Mouse (Mus musculus): ENCODE data around the gene Mylk4. TPM values are rescaled to one million over a fixed set of nuclear protein-coding genes. Genes with fewer than 3 reads are reported as not detected.

Gene Mylk4
- polyA plus RNA-seq, 2 experiments, result 0.01 to 0.08 TPM

DNA sequence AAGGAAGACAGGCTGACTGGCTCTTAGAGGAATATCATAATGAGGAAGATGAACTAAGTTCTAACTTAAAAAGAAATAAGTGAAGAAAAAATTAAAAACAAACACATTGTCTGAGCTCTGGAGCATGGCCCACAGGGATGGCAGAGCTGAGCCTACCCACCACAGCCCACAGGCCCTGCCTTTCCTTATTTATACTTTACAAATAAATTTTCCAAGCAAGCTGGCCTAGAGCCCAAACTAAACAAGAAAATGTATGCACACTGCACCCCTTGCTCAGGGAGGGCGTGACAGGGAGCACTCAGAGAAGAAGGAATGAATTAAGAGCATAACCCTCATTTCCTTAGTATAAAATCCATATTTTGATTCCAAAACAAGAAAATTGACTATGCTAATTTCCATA, 82.2 kb downstream of the Mylk4 start:
- ATAC-seq (ENCODE audit: insufficient read depth), result no peak
- DNase-seq (ENCODE audit: low read depth in 3 of 3, low spot score in 3 of 3), result no peak
- no peak overlapping the region for H3K27ac ChIP-seq
- no peak overlapping the region for H3K9ac ChIP-seq (replicated peaks)
- no peak overlapping the region for H3K4me3 ChIP-seq (ENCODE audit: insufficient read depth in 1 of 2, low read depth in 2 of 2, low read length in 2 of 2)
- H3K4me1 ChIP-seq (replicated peaks; ENCODE audit: control insufficient read depth in 2 of 2, insufficient read depth in 2 of 2, low read length in 1 of 2), result no peaks in the 10 kb centered on the region
- no peaks in the 10 kb centered on the region for H3K36me3 ChIP-seq (replicated peaks; ENCODE audit: control insufficient read depth, insufficient read depth, low read depth)
- TF ChIP-seq EP300 (IDR thresholded peaks at IDR 0.05; ENCODE audit: low read depth) (no peak), CTCF (IDR thresholded peaks at IDR 0.05; ENCODE audit: low read depth) (no peak)
- WGBS (ENCODE audit: insufficient replicate concordance), result 70% methylated on average over 1 of the region's 1 CpGs
- no peaks in the 10 kb centered on the region for H3K9me3 ChIP-seq (ENCODE audit: control insufficient read depth, low read length)
- H3K4me2 ChIP-seq (ENCODE audit: low read depth), result no peak overlapping the region
- H3K27me3 ChIP-seq (ENCODE audit: control insufficient read depth, insufficient read depth, low read length), result no peaks in the 10 kb centered on the region

DNA sequence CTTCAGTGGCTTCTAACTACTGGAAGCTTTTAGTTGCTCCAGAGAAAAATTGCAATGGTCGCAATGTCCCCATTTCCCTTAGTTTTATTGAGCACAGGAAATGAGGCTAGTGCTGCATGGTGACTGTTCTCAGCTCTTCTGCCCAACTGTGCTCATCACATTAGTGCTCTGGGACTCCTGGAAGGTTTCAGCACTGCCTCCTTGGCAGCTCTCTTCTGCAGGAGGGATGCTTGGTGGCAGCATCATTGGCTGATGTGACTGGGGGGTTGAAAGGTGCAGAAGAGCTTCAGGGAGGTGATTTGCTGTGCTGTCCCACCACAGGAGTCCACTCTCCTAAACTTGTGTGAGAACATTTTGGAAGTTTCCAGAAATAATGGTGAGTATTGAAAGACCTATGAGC, 84.4 kb downstream of the Mylk4 start:
- Histone ChIP-seq H3K4me1 (replicated peaks; ENCODE audit: control insufficient read depth in 2 of 2, insufficient read depth in 2 of 2, low read length in 1 of 2) (no peaks in the 10 kb centered on the region), H3K27me3 (ENCODE audit: control insufficient read depth, insufficient read depth, low read length) (no peaks in the 10 kb centered on the region), H3K9ac (replicated peaks) (no peak overlapping the region), H3K4me2 (ENCODE audit: low read depth) (no peak overlapping the region), H3K27ac (no peak overlapping the region), H3K9me3 (ENCODE audit: control insufficient read depth, low read length) (no peaks in the 10 kb centered on the region), H3K4me3 (ENCODE audit: insufficient read depth in 1 of 2, low read depth in 2 of 2, low read length in 2 of 2) (no peak overlapping the region), H3K36me3 (replicated peaks; ENCODE audit: control insufficient read depth, insufficient read depth, low read depth) (no peaks in the 10 kb centered on the region)
- WGBS (ENCODE audit: insufficient replicate concordance), result 67% methylated on average over 1 of the region's 1 CpGs
- no peak for ATAC-seq (ENCODE audit: insufficient read depth)
- no peak for TF ChIP-seq EP300 (IDR thresholded peaks at IDR 0.05; ENCODE audit: low read depth)
- TF ChIP-seq CTCF (IDR thresholded peaks at IDR 0.05; ENCODE audit: low read depth), result no peak
- no peak for DNase-seq (ENCODE audit: low read depth in 3 of 3, low spot score in 3 of 3)

- H3K36me3 ChIP-seq (replicated peaks; ENCODE audit: control insufficient read depth, insufficient read depth, low read depth), result no peaks in the 10 kb centered on the region
- no peak overlapping the region for H3K4me3 ChIP-seq (ENCODE audit: insufficient read depth in 1 of 2, low read depth in 2 of 2, low read length in 2 of 2)
- DNase-seq (ENCODE audit: low read depth in 3 of 3, low spot score in 3 of 3) (no peak), ATAC-seq (ENCODE audit: insufficient read depth) (no peak)
- H3K9me3 ChIP-seq (ENCODE audit: control insufficient read depth, low read length), result no peaks in the 10 kb centered on the region
- no peak overlapping the region for H3K27ac ChIP-seq
- no peaks in the 10 kb centered on the region for H3K27me3 ChIP-seq (ENCODE audit: control insufficient read depth, insufficient read depth, low read length)
- no peak overlapping the region for H3K4me2 ChIP-seq (ENCODE audit: low read depth)
- no peaks in the 10 kb centered on the region for H3K4me1 ChIP-seq (replicated peaks; ENCODE audit: control insufficient read depth in 2 of 2, insufficient read depth in 2 of 2, low read length in 1 of 2)
- no peak for TF ChIP-seq CTCF (IDR thresholded peaks at IDR 0.05; ENCODE audit: low read depth)
- TF ChIP-seq EP300 (IDR thresholded peaks at IDR 0.05; ENCODE audit: low read depth), result no peak
- 71% methylated on average over 3 of the region's 3 CpGs for WGBS (ENCODE audit: insufficient replicate concordance)
- no peak overlapping the region for H3K9ac ChIP-seq (replicated peaks)
Measured at GRCm38 (mm10) chr13:32698956-32699355, 84.8 kb downstream of the Mylk4 start.

- Histone ChIP-seq H3K9me3 (ENCODE audit: control insufficient read depth, low read length) (no peaks in the 10 kb centered on the region), H3K9ac (replicated peaks) (no peak overlapping the region), H3K27ac (no peak overlapping the region), H3K36me3 (replicated peaks; ENCODE audit: control insufficient read depth, insufficient read depth, low read depth) (no peaks in the 10 kb centered on the region), H3K4me1 (replicated peaks; ENCODE audit: control insufficient read depth in 2 of 2, insufficient read depth in 2 of 2, low read length in 1 of 2) (no peaks in the 10 kb centered on the region), H3K4me2 (ENCODE audit: low read depth) (no peak overlapping the region), H3K4me3 (ENCODE audit: insufficient read depth in 1 of 2, low read depth in 2 of 2, low read length in 2 of 2) (no peak overlapping the region), H3K27me3 (ENCODE audit: control insufficient read depth, insufficient read depth, low read length) (no peaks in the 10 kb centered on the region)
- DNase-seq (ENCODE audit: low read depth in 3 of 3, low spot score in 3 of 3) (no peak), ATAC-seq (ENCODE audit: insufficient read depth) (no peak)
- TF ChIP-seq CTCF (IDR thresholded peaks at IDR 0.05; ENCODE audit: low read depth) (no peak), EP300 (IDR thresholded peaks at IDR 0.05; ENCODE audit: low read depth) (no peak)
- 66% methylated on average over 6 of the region's 6 CpGs for WGBS (ENCODE audit: insufficient replicate concordance)
Measured at GRCm38 (mm10) chr13:32693886-32694455, 89.8 kb downstream of the Mylk4 start.

DNA sequence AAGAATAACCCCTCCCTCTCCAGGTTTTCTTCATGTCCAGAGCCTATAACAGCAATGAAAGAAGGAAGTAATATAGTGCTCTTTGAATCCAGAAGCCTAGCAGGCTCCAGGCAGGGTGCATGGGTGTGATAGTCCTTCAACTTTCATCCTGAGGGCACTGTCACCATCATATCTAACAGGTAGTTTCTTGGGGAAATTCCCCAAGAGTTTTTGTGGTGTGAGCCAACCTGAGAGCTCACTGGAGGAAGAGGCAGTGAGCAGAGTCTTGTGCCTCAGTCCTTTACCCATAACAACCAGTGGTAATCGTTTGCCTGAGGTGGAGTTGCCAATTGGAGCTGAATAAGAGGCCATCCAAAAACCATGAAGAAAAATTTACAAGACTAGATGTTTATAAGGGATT, 91.2 kb downstream of the Mylk4 start:
- no peak overlapping the region for H3K4me3 ChIP-seq (ENCODE audit: insufficient read depth in 1 of 2, low read depth in 2 of 2, low read length in 2 of 2)
- H3K27ac ChIP-seq, result no peak overlapping the region

More for the DNA sequence above, 91.2 kb downstream of the Mylk4 start:
- H3K4me2 ChIP-seq (ENCODE audit: low read depth), result no peak overlapping the region
- H3K9ac ChIP-seq (replicated peaks), result no peak overlapping the region
- WGBS (ENCODE audit: insufficient replicate concordance), result 37% methylated on average over 1 of the region's 1 CpGs
- TF ChIP-seq CTCF (IDR thresholded peaks at IDR 0.05; ENCODE audit: low read depth) (no peak), EP300 (IDR thresholded peaks at IDR 0.05; ENCODE audit: low read depth) (no peak)
- DNase-seq (ENCODE audit: low read depth in 3 of 3, low spot score in 3 of 3), result no peak
- no peak for ATAC-seq (ENCODE audit: insufficient read depth)
- H3K36me3 ChIP-seq (replicated peaks; ENCODE audit: control insufficient read depth, insufficient read depth, low read depth), result no peaks in the 10 kb centered on the region
- H3K27me3 ChIP-seq (ENCODE audit: control insufficient read depth, insufficient read depth, low read length), result no peaks in the 10 kb centered on the region
- no peaks in the 10 kb centered on the region for H3K9me3 ChIP-seq (ENCODE audit: control insufficient read depth, low read length)
- no peaks in the 10 kb centered on the region for H3K4me1 ChIP-seq (replicated peaks; ENCODE audit: control insufficient read depth in 2 of 2, insufficient read depth in 2 of 2, low read length in 1 of 2)
